Comparison of ENCODE assay signal across 26 mouse cellular contexts in genomic region chr4:100122436-100122835, GRCm38 (mm10). TPM values are rescaled to one million over a fixed set of nuclear protein-coding genes. Genes with fewer than 3 reads are reported as not detected.
"Had no signal": no experiment of that assay in that cellular context is flagged by ENCODE, and none has a peak within 500 bp of the region (broad histone marks: within the 10 kb centered on the region; RNA-seq: fewer than 3 reads in every experiment).

No protein-coding gene starts in this region.

- H3K9ac ChIP-seq: heart, embryonic 12.5 days; hindbrain, embryonic 12.5 days; hindbrain, embryonic 14.5 days; intestine, embryonic 15.5 days; limb, embryonic 12.5 days; liver, embryonic 13.5 days; liver, embryonic 15.5 days had no signal

- H3K9me3 ChIP-seq: heart, embryonic 10.5 days; heart, embryonic 12.5 days; hindbrain, embryonic 10.5 days; hindbrain, embryonic 12.5 days; intestine, embryonic 15.5 days; limb, embryonic 10.5 days; limb, embryonic 12.5 days; liver, embryonic 13.5 days; liver, embryonic 15.5 days had no signal

- H3K4me3 ChIP-seq: gastrocnemius, adult 2 months; heart, adult 2 months; heart, embryonic 10.5 days; heart, embryonic 12.5 days; hindbrain, embryonic 10.5 days; hindbrain, embryonic 12.5 days; intestine, embryonic 15.5 days; layer of hippocampus, adult 2 months; left cerebral cortex, adult 2 months; limb, embryonic 10.5 days; limb, embryonic 12.5 days; liver, embryonic 13.5 days; liver, embryonic 15.5 days had no signal

- DNase-seq: gastrocnemius, adult 2 months; gastrocnemius, postnatal 10 days; gastrocnemius, postnatal 25 days; heart, adult 2 months; heart, postnatal 10 days; heart, postnatal 4 days; kidney, adult 18-20 months; kidney, postnatal 14 days; kidney, postnatal 36 days; liver, embryonic 13.5 days had no signal

- H3K36me3 ChIP-seq: heart, embryonic 10.5 days; heart, embryonic 12.5 days; hindbrain, embryonic 10.5 days; hindbrain, embryonic 12.5 days; intestine, embryonic 15.5 days; limb, embryonic 12.5 days; liver, embryonic 13.5 days; liver, embryonic 15.5 days had no signal

- ATAC-seq: hindbrain, embryonic 16.5 days; inflammation-experienced regulatory T-cells, adult 6 months; intestine, embryonic 15.5 days; intestine, postnatal 0 days had no signal

- H3K4me1 ChIP-seq: hindbrain, embryonic 12.5 days; intestine, embryonic 15.5 days; liver, embryonic 13.5 days; liver, embryonic 15.5 days had no signal

- H3K4me2 ChIP-seq: heart, embryonic 12.5 days; hindbrain, embryonic 12.5 days; hindbrain, embryonic 14.5 days; intestine, embryonic 15.5 days; limb, embryonic 12.5 days; liver, embryonic 11.5 days; liver, embryonic 13.5 days; liver, embryonic 15.5 days had no signal

- H3K27ac ChIP-seq: gastrocnemius, adult 2 months; heart, adult 2 months; heart, embryonic 10.5 days; hindbrain, embryonic 10.5 days; hindbrain, embryonic 12.5 days; hindbrain, embryonic 14.5 days; intestine, embryonic 15.5 days; kidney, postnatal 0 days; layer of hippocampus, adult 2 months; left cerebral cortex, adult 2 months; limb, embryonic 10.5 days; limb, embryonic 12.5 days; liver, embryonic 13.5 days; liver, embryonic 15.5 days had no signal

- H3K27me3 ChIP-seq: heart, embryonic 12.5 days; hindbrain, embryonic 12.5 days; intestine, embryonic 15.5 days; liver, embryonic 13.5 days; liver, embryonic 15.5 days had no signal

RNA-seq across cellular contexts. Expression of gene Ror1, which starts 26.8 kb away (rescaled TPM):
- polyA plus RNA-seq: inflammation-experienced regulatory T-cells, adult 6 months had no signal
